Mouse (Mus musculus): Measurements from ENCODE around the gene Tuft1. TPM values are rescaled to one million over a fixed set of nuclear protein-coding genes. Genes with fewer than 3 reads are reported as not detected.
"Not testable (repeated sequence)": the region's sequence is repeated elsewhere in the genome, so short reads cannot be mapped to it uniquely, and the experiment has no call there.

The Tuft1 gene
- polyA plus RNA-seq (2012; ENCODE audit: insufficient read depth, insufficient read length, missing spikeins): 0.42 and 0.79 TPM in 2 replicates

GRCm38 (mm10) chr3:94658740-94659095 lies at the start of gene Tuft1:
Gene Tuft1, minus strand, starts transcription at chr3:94658872.
- H3K27ac ChIP-seq (replicated peaks; ENCODE audit: low read depth, low read length); H3K4me1 ChIP-seq (ENCODE audit: control insufficient read depth, insufficient read depth, insufficient read length, low read length): not testable (repeated sequence)
- peak within 1 kb of the TSS; percentile 48 for H3K4me3 ChIP-seq (ENCODE audit: insufficient read depth, low read depth, low read length)

GRCm38 (mm10) chr3:94703364-94703763 lies 44.7 kb upstream of the Tuft1 start:
- not testable (repeated sequence) for H3K4me3 ChIP-seq (ENCODE audit: insufficient read depth, low read depth, low read length); H3K27ac ChIP-seq (replicated peaks; ENCODE audit: low read depth, low read length); H3K4me1 ChIP-seq (ENCODE audit: control insufficient read depth, insufficient read depth, insufficient read length, low read length)

GRCm38 (mm10) chr3:94702856-94703255 lies 44.2 kb upstream of the Tuft1 start:
- Histone ChIP-seq H3K27ac (replicated peaks; ENCODE audit: low read depth, low read length) (no peak overlapping the region), H3K4me3 (ENCODE audit: insufficient read depth, low read depth, low read length) (no peak overlapping the region), H3K4me1 (ENCODE audit: control insufficient read depth, insufficient read depth, insufficient read length, low read length) (no peaks in the 10 kb centered on the region)

- H3K4me3 ChIP-seq (ENCODE audit: insufficient read depth, low read depth, low read length); H3K27ac ChIP-seq (replicated peaks; ENCODE audit: low read depth, low read length); H3K4me1 ChIP-seq (ENCODE audit: control insufficient read depth, insufficient read depth, insufficient read length, low read length): not testable (repeated sequence)
Observed at GRCm38 (mm10) chr3:94702163-94702810, 43.6 kb upstream of the Tuft1 start.

GRCm38 (mm10) chr3:94696257-94696656 lies 37.6 kb upstream of the Tuft1 start:
- H3K4me3 ChIP-seq (ENCODE audit: insufficient read depth, low read depth, low read length); H3K27ac ChIP-seq (replicated peaks; ENCODE audit: low read depth, low read length); H3K4me1 ChIP-seq (ENCODE audit: control insufficient read depth, insufficient read depth, insufficient read length, low read length): not testable (repeated sequence)

- not testable (repeated sequence) for H3K4me1 ChIP-seq (ENCODE audit: control insufficient read depth, insufficient read depth, insufficient read length, low read length); H3K27ac ChIP-seq (replicated peaks; ENCODE audit: low read depth, low read length); H3K4me3 ChIP-seq (ENCODE audit: insufficient read depth, low read depth, low read length)
Observed at GRCm38 (mm10) chr3:94695591-94695990, 36.9 kb upstream of the Tuft1 start.

GRCm38 (mm10) chr3:94693874-94694273 lies 35.2 kb upstream of the Tuft1 start:
- H3K27ac ChIP-seq (replicated peaks; ENCODE audit: low read depth, low read length); H3K4me3 ChIP-seq (ENCODE audit: insufficient read depth, low read depth, low read length); H3K4me1 ChIP-seq (ENCODE audit: control insufficient read depth, insufficient read depth, insufficient read length, low read length): not testable (repeated sequence)

- Histone ChIP-seq H3K4me3 (ENCODE audit: insufficient read depth, low read depth, low read length) (no peak within 1 kb of the TSS), H3K27ac (replicated peaks; ENCODE audit: low read depth, low read length) (no peak within 1 kb of the TSS), H3K4me1 (ENCODE audit: control insufficient read depth, insufficient read depth, insufficient read length, low read length) (no peaks in the 10 kb centered on the region)
Observed at GRCm38 (mm10) chr3:94693329-94693825, 34.7 kb upstream of the Tuft1 start, which contains the start of gene Selenbp2. Gene Selenbp2, plus strand, starts transcription at chr3:94693556.

- H3K27ac ChIP-seq (replicated peaks; ENCODE audit: low read depth, low read length); H3K4me3 ChIP-seq (ENCODE audit: insufficient read depth, low read depth, low read length); H3K4me1 ChIP-seq (ENCODE audit: control insufficient read depth, insufficient read depth, insufficient read length, low read length): not testable (repeated sequence)
Observed at GRCm38 (mm10) chr3:94691694-94692093, 33.0 kb upstream of the Tuft1 start.

- H3K4me1 ChIP-seq (ENCODE audit: control insufficient read depth, insufficient read depth, insufficient read length, low read length): no peaks in the 10 kb centered on the region
- H3K4me3 ChIP-seq (ENCODE audit: insufficient read depth, low read depth, low read length): no peak overlapping the region
- no peak overlapping the region for H3K27ac ChIP-seq (replicated peaks; ENCODE audit: low read depth, low read length)
Observed at GRCm38 (mm10) chr3:94690616-94691247, 32.1 kb upstream of the Tuft1 start.

GRCm38 (mm10) chr3:94690162-94690561 lies 31.5 kb upstream of the Tuft1 start:
- not testable (repeated sequence) for H3K4me1 ChIP-seq (ENCODE audit: control insufficient read depth, insufficient read depth, insufficient read length, low read length); H3K4me3 ChIP-seq (ENCODE audit: insufficient read depth, low read depth, low read length); H3K27ac ChIP-seq (replicated peaks; ENCODE audit: low read depth, low read length)

- H3K4me1 ChIP-seq (ENCODE audit: control insufficient read depth, insufficient read depth, insufficient read length, low read length); H3K27ac ChIP-seq (replicated peaks; ENCODE audit: low read depth, low read length); H3K4me3 ChIP-seq (ENCODE audit: insufficient read depth, low read depth, low read length): not testable (repeated sequence)
Observed at GRCm38 (mm10) chr3:94689195-94689594, 30.5 kb upstream of the Tuft1 start.

GRCm38 (mm10) chr3:94688698-94689097 lies 30.0 kb upstream of the Tuft1 start:
- not testable (repeated sequence) for H3K27ac ChIP-seq (replicated peaks; ENCODE audit: low read depth, low read length); H3K4me1 ChIP-seq (ENCODE audit: control insufficient read depth, insufficient read depth, insufficient read length, low read length); H3K4me3 ChIP-seq (ENCODE audit: insufficient read depth, low read depth, low read length)

GRCm38 (mm10) chr3:94685989-94686772 lies 27.5 kb upstream of the Tuft1 start:
- H3K4me3 ChIP-seq (ENCODE audit: insufficient read depth, low read depth, low read length); H3K27ac ChIP-seq (replicated peaks; ENCODE audit: low read depth, low read length); H3K4me1 ChIP-seq (ENCODE audit: control insufficient read depth, insufficient read depth, insufficient read length, low read length): not testable (repeated sequence)

- Histone ChIP-seq H3K27ac (replicated peaks; ENCODE audit: low read depth, low read length) (no peak overlapping the region), H3K4me1 (ENCODE audit: control insufficient read depth, insufficient read depth, insufficient read length, low read length) (no peaks in the 10 kb centered on the region), H3K4me3 (ENCODE audit: insufficient read depth, low read depth, low read length) (no peak overlapping the region)
Observed at GRCm38 (mm10) chr3:94683646-94684045, 25.0 kb upstream of the Tuft1 start.
